Mouse (Mus musculus) left cerebral cortex, adult 2 months (tissue): ENCODE results near the gene Dnajc8. TPM values are rescaled to one million over a fixed set of nuclear protein-coding genes. Genes with fewer than 3 reads are reported as not detected.

Source experiments
- DNase-seq, 2 experiments: peaks; one replicate each; pipeline ENCODE4 v3.0.0; 2021 to 2022; ENCODE audit warnings: low spot score in 2 of 2, mixed read lengths in 1 of 2; ENCODE audit errors: extremely low spot score in 1 of 2
- H3K27ac ChIP-seq: fragments of 200-600 bp; 2 replicates; pipeline ENCODE4 v1.8.1; 2022
- H3K4me3 ChIP-seq: fragments of 200-600 bp; 2 replicates; pipeline ENCODE4 v1.8.1; 2022
- CTCF ChIP-seq: fragments of 200-600 bp; IDR thresholded peaks from 2 replicates; pipeline ENCODE4 v1.8.1; 2022; ENCODE audit warnings: antibody characterized with exemption, mild to moderate bottlenecking, moderate library complexity
- intact Hi-C: fragments of 180-260 bp; cut with DNase I; formaldehyde crosslinking; loops from one replicate; pipeline ENCODE4 v1.15.1; 2025
- total RNA-seq, 2 experiments: library from RNA; stranded (reverse); gene quantifications; 2 replicates each; pipeline ENCODE4 v1.2.3; 2021

Gene Dnajc8
- total RNA-seq, 2 experiments from 2014 or later = 91.4 to 92.9 TPM

GRCm38 (mm10) chr4:132505800-132506199, 29.6 kb upstream of the Dnajc8 start:
- H3K4me3 ChIP-seq = no peak overlapping the region
- intact Hi-C loops = no loop called here

DNA sequence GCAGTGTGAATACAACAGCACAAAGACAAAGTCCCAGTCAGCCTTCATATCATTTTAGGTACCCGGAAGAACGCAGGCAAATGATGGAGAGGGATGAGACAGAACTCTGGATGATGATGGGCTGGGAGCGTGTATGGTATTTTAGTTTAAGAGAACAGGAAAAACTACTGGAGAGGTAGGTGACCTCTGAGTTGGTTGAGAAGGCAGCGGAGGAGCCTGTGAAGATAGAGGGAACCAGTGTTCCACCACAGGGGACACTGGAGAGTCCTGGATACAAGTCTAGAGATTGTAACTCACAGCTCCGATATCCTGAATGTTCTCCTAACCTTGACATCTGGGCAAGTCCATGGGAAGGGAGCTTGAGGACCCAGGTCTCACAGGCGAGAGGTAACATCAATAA, 29.1 kb upstream of the Dnajc8 start:
- no peak overlapping the region for H3K27ac ChIP-seq
- TF ChIP-seq CTCF = no peak
- intact Hi-C loops = no loop called here

More at GRCm38 (mm10) chr4:132505800-132506199, 29.6 kb upstream of the Dnajc8 start:
- no peak overlapping the region for H3K27ac ChIP-seq
- DNase-seq = no peak
- no peak for TF ChIP-seq CTCF

GRCm38 (mm10) chr4:132507210-132507609, 28.1 kb upstream of the Dnajc8 start:
- H3K4me3 ChIP-seq = no peak overlapping the region
- intact Hi-C loops = no loop called here
- TF ChIP-seq CTCF = no peak
- DNase-seq = no peak
- no peak overlapping the region for H3K27ac ChIP-seq

More for the DNA sequence above, 29.1 kb upstream of the Dnajc8 start:
- H3K4me3 ChIP-seq = no peak overlapping the region
- DNase-seq = no peak

DNA sequence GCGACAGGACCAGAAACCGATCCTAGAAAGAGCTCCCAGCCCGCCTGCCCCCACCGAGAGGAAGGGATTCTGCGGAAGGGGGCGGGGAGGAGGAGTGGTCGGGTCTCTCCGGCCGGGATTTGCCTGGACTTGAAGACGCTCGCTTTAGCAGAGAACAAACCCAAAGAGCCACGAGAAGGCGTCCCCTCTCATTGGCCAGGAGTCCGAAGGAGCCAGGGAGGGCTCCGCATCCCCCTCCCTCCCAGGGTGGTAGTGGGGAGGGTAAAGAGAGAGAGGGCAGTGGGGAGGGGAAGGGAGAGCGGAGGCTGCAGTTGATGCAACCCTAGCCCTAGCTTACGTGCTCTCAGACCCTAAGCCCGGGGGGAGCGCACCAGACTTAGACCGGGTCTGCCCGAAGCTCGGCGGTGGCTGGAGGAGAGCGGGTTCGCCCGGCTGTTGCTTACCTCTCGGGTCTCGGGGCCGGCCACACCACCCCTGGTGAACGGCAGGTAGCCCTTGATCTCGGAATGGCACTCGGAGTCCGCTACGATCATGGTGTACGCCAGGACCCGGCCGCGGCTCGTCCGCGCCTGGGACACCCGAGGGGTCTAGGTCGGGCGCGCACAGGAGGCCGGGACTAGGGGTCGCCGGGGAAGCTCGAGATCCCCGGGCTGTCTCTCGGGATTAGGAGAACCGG, 25.6 kb upstream of the Dnajc8 start:
- Histone ChIP-seq H3K4me3 (peak overlapping the region; percentile 77), H3K27ac (peak overlapping the region; percentile 56)
- TF ChIP-seq CTCF = no peak
- peak; percentile 51 to 57 for DNase-seq
- intact Hi-C loops = loop anchor here (1.0 to 5.0 kb wide), 4 partner anchors 46 to 297 kb away; partner anchors contain the start of genes Med18, Rcc1 and Ythdf2

DNA sequence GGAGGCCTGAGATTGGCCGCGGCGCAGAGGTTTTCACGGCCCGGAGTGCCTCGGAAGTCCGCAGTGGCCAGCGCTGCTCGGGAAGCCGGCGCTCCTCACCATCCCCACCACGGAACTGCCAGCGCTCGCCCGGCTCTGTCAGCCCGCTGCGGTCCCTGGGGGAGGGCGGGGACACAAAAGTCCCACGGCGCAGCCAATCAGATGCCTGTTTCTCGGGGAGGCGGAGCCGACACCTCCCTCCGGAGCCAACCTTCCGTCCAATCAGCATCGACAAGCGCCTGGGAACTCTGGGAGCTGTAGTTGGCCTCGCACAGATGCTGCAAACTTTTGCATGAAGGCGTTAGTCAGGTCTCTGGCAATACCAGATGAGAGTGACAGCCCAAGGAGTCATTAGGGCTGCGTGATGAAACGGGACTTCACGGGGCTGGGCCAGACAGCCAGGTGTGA, 25.0 kb upstream of the Dnajc8 start, which contains the start of gene Sesn2:
Gene Sesn2, minus strand, starts transcription at position 150 of the 447 bp plus-strand sequence.
- intact Hi-C loops = loop anchor here (1.0 to 5.0 kb wide), 4 partner anchors 47 to 298 kb away; partner anchors contain the start of genes Med18, Rcc1 and Ythdf2
- Histone ChIP-seq H3K27ac (peak within 1 kb of the TSS; percentile 56), H3K4me3 (peak within 1 kb of the TSS; percentile 77)
- no peak; the same call in 1 of the 2 replicates for TF ChIP-seq CTCF
- peak; percentile 96 for DNase-seq

DNA sequence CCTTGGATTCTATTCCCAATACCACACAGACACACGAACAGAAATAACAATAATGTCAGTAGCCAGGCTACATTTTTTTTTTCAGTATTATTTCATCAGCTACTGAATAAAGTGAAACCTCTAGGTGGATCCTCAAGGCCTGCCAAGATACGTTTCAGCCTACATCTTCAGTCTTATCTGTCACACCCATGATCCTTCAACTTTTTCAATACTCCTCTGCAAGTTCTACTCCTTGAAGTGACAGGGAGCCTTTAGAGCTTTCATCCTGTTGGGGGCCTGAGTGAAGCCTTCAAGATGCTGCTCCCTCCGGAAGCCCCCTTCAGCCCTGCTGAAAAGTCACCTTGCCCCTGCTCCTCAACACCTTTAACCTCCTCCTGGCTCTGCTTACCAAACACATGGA, 23.3 kb upstream of the Dnajc8 start:
- no peak overlapping the region for H3K4me3 ChIP-seq
- H3K27ac ChIP-seq = no peak overlapping the region
- TF ChIP-seq CTCF = no peak
- no peak for DNase-seq
- intact Hi-C loops = loop anchor here (2.0 to 5.0 kb wide), 3 partner anchors 89 to 300 kb away; partner anchors contain the start of genes Phactr4 and Ythdf2

GRCm38 (mm10) chr4:132513395-132514273, 21.7 kb upstream of the Dnajc8 start:
- no peak for TF ChIP-seq CTCF
- intact Hi-C loops = loop anchor here (2.0 to 5.0 kb wide), 3 partner anchors 91 to 301 kb away; partner anchors contain the start of genes Phactr4 and Ythdf2

GRCm38 (mm10) chr4:132514555-132515135, 20.7 kb upstream of the Dnajc8 start:
- TF ChIP-seq CTCF = peak; percentile 94
- H3K27ac ChIP-seq = peak overlapping the region; percentile 88

More at GRCm38 (mm10) chr4:132513395-132514273, 21.7 kb upstream of the Dnajc8 start:
- Histone ChIP-seq H3K27ac (no peak overlapping the region), H3K4me3 (no peak overlapping the region)
- DNase-seq = no peak

DNA sequence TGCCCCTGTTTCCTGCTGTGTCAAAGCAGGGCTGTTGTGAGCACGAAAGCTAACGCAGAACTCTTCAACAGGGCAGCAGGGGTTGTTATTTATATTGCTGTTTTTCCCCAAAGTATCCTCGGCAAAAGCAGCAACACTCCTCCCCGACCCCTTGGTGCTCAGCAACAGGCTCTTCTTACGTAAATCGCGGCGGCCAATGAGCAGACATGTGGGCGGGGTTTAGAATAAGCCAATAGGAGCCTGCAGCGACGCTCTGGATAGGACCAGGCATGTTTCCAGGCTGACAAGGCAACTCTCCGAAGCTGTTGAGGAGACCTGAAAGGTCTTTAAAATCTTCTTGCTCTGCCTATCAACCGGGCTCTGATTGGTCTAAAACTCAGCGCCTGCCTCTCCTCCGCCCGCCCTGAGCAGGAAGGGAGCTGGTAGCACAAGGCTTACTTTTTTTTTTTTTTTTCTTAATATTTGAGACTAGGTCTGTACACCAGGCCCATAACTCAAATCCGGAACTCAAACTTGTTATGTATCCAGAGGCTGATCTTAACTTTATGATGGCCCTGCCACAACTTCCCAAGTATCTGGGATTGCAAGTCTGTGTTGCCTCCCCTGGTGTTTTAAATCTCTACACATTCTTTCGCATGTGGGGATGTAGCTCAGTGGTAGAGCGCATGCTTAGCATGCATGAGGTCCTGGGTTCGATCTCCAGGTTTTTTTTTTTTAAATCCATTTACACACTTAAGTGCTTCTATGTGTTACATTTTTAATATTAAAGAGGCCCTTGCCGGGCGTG, 19.8 kb upstream of the Dnajc8 start:
- intact Hi-C loops = loop anchor here (1.0 kb wide), 1 partner anchor 52 kb away; the partner anchor contains the start of gene Med18
- DNase-seq = peak; percentile 82 to 87
- TF ChIP-seq CTCF = no peak
- H3K27ac ChIP-seq = peak overlapping the region; percentile 88
- H3K4me3 ChIP-seq = peak overlapping the region; percentile 56

More at GRCm38 (mm10) chr4:132514555-132515135, 20.7 kb upstream of the Dnajc8 start:
- intact Hi-C loops = loop anchor here (1.0 to 5.0 kb wide), 3 partner anchors 51 to 302 kb away; partner anchors contain the start of genes Med18 and Ythdf2
- peak overlapping the region; percentile 56 for H3K4me3 ChIP-seq
- peak; percentile 79 to 84 for DNase-seq

GRCm38 (mm10) chr4:132518066-132518465, 17.3 kb upstream of the Dnajc8 start:
- no peak overlapping the region for H3K27ac ChIP-seq
- intact Hi-C loops = no loop called here
- TF ChIP-seq CTCF = no peak
- DNase-seq = no peak
- H3K4me3 ChIP-seq = no peak overlapping the region
